Mouse (Mus musculus) thymus, adult 2 months (tissue): ENCODE data around the gene Sos2.

Experiments
- CTCF ChIP-seq: fragments of 200-500 bp; IDR thresholded peaks from 2 replicates; pipeline ENCODE4 v1.5.1; 2012; ENCODE audit warnings: mild to moderate bottlenecking, control low read depth, low read length, moderate library complexity, borderline replicate concordance; ENCODE audit not compliant: control insufficient read depth, poor library complexity, insufficient read depth; ENCODE audit errors: extremely low read depth
- POLR2A ChIP-seq: fragments of 200-500 bp; IDR thresholded peaks from 2 replicates; pipeline ENCODE4 v1.6.1; 2012; ENCODE audit warnings: mild to moderate bottlenecking, low read length, control low read depth, moderate library complexity; ENCODE audit not compliant: control insufficient read depth, poor library complexity, insufficient read depth; ENCODE audit errors: extremely low read depth

DNA sequence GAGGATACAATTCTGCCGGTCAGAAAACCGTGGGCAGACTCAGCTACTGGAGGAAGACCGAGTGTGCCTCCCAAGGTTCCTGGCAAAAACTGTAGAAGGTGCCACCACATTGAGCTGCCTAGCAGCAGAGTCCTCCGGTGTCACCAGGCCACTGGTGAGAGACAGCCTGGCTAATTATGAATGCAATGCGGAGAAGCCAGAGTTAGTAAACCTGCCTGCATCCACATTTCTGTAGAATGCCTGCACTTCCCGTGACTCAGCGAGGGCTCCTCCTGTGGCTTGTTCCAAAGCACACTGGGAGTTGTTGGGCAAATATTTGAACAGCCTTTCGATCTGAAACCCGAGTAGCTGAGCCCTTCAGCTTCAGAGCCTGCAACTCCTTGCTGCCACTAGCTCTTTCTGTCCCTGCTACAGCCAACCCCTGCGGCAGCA is 144.4 kb downstream of the Sos2 start:
- TF ChIP-seq POLR2A (no peak), CTCF (no peak)
